In the genomic region with DNA sequence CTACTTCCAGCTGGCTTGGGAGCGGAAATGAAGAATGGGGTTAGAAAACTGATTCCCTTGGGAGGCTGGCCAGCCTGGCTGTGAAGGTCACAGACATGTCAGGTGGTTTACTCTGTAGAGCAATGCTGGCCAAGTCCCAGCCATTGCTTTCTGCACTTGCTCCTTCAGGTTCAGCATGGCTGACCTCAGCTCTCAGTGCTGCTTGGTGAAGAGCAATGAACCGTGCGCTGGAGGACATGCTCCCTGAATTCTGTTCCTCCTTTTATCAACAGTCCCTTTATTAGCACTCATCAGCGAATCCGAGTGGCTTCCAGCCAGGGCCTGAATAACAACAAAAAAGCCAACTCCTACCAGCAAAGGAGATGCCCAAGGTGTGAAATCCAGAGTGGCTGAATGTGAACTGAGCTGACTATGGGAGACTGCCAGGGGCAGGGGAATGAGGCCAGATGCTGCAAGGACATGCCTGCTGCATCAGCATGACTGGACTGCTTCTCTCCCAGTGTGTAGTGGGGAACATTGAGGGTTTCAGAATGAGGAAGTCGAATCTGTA, we compare ENCODE assay signal across 7 mouse cellular contexts. TPM values are rescaled to one million over a fixed set of nuclear protein-coding genes. Genes with fewer than 3 reads are reported as not detected.
DNase-seq lines count a peak whose midpoint lies in the region; TF ChIP-seq lines count a peak whose summit lies in the region.

No protein-coding gene starts in this region.

- H3K4me3 ChIP-seq in midbrain, embryonic 10.5 days, result no peak overlapping the region
- H3K4me3 ChIP-seq in spleen, adult 2 months (ENCODE audit: extremely low read depth, insufficient read depth, insufficient read length), result no peak overlapping the region

- H3K9me3 ChIP-seq in midbrain, embryonic 10.5 days (replicated peaks), result no peaks in the 10 kb centered on the region

- WGBS in midbrain, embryonic 10.5 days, result 35% methylated on average over 6 of the region's 6 CpGs
- WGBS in spleen, adult 2 months, result 23% methylated on average over 6 of the region's 6 CpGs

- no peaks in the 10 kb centered on the region for H3K36me3 ChIP-seq in midbrain, embryonic 10.5 days
- no peaks in the 10 kb centered on the region for H3K36me3 ChIP-seq in spleen, adult 2 months (ENCODE audit: control insufficient read depth, insufficient read depth, low read length)

- TF ChIP-seq CTCF in spleen, adult 2 months (IDR thresholded peaks at IDR 0.05; ENCODE audit: extremely low read depth, insufficient read depth, insufficient read length, insufficient replicate concordance), result no peak

- intact Hi-C loops in heart, postnatal 36 days (cut with DNase I), result no loop called here

- peak overlapping the region; percentile 14; the same call in 1 of the 2 replicates for H3K27ac ChIP-seq in midbrain, embryonic 10.5 days (replicated peaks)
- H3K27ac ChIP-seq in spleen, adult 2 months (ENCODE audit: insufficient read depth, low read length), result peak overlapping the region; percentile 46

- no peaks in the 10 kb centered on the region for H3K27me3 ChIP-seq in midbrain, embryonic 10.5 days (ENCODE audit: low read depth, poor library complexity, severe bottlenecking)
- H3K27me3 ChIP-seq in spleen, adult 2 months (ENCODE audit: control insufficient read depth, insufficient read depth, low read length), result no peaks in the 10 kb centered on the region

- peaks cover 14% of the 10 kb centered on the region for H3K4me1 ChIP-seq in midbrain, embryonic 10.5 days
- peaks cover 9% of the 10 kb centered on the region; the same call in 1 of the 2 replicates for H3K4me1 ChIP-seq in spleen, adult 2 months (ENCODE audit: control insufficient read depth, insufficient read depth, insufficient read length)

- no peak for TF ChIP-seq POLR2A in spleen, adult 2 months (IDR thresholded peaks at IDR 0.05; ENCODE audit: low read depth, low read length)

- DNase-seq in 416B (ENCODE audit: low read depth), result peak; percentile 3
- peak; percentile 90 for DNase-seq in Muller cell, postnatal 12 days (ENCODE audit: inconsistent ontology term)
- peak; percentile 62 for DNase-seq in embryo, embryonic 10 days (ENCODE audit: low spot score)
- DNase-seq in heart, postnatal 36 days, result peak; percentile 45 to 50
- DNase-seq in layer of hippocampus, adult 8-10 months (ENCODE audit: low spot score in 2 of 2), result peak; percentile 62 to 76
- peak; percentile 39 for DNase-seq in midbrain, embryonic 10.5 days (ENCODE audit: low spot score)
- DNase-seq in spleen, adult 2 months (ENCODE audit: low read depth in 1 of 2, low spot score in 2 of 2), result peak in 1 of 2 experiments; percentile 10

RNA-seq across cellular contexts. Expression of gene Pla2g7, which starts 10.3 kb away (rescaled TPM):
- 1 to 10 TPM; 6.9 to 9.9 TPM for total RNA-seq in heart, postnatal 36 days (2021)
- total RNA-seq in layer of hippocampus, adult 8-10 months (2022), result 100 to 1,000 TPM; 106 to 115 (median 112) TPM
- polyA plus RNA-seq in midbrain, embryonic 10.5 days (2016; fragmentation: Nextera tagmentation; extraction: Ambion mirVana), result 3.8 and 4.2 TPM in 2 replicates
- polyA plus RNA-seq in spleen, adult 2 months (2012; rRNA removed), result 15.1 and 19.0 TPM in 2 replicates

RNA-seq across cellular contexts. Expression of gene Ankrd66, which starts 14.2 kb away (rescaled TPM):
- total RNA-seq in heart, postnatal 36 days (2021), result not detected
- under 1 TPM in 3 of 4 experiments, not detected in 1; 0.37 to 0.85 (median 0.84) TPM for total RNA-seq in layer of hippocampus, adult 8-10 months (2022)
- polyA plus RNA-seq in midbrain, embryonic 10.5 days (2016; fragmentation: Nextera tagmentation; extraction: Ambion mirVana), result 0.23 and 0.26 TPM in 2 replicates
- 0.06 TPM in 2 replicates for polyA plus RNA-seq in spleen, adult 2 months (2012; rRNA removed)

RNA-seq across cellular contexts. Expression of gene Mep1a, which starts 55.0 kb away (rescaled TPM):
- not detected for total RNA-seq in heart, postnatal 36 days (2021)
- total RNA-seq in layer of hippocampus, adult 8-10 months (2022), result not detected
- polyA plus RNA-seq in midbrain, embryonic 10.5 days (2016; fragmentation: Nextera tagmentation; extraction: Ambion mirVana), result not detected in 2 replicates
- 0.05 TPM in 1 of 2 replicates, not detected in the other for polyA plus RNA-seq in spleen, adult 2 months (2012; rRNA removed)

Comparison
In these comparisons a context has a peak if more than half of its experiments do, and no peak if none do; other contexts are left out.
1. RNA of gene Pla2g7, which starts 10.3 kb away (total RNA-seq): 106 to 115 TPM in layer of hippocampus, adult 8-10 months; 6.9 to 9.9 TPM in heart, postnatal 36 days; every median in the first group is over 4 times any median in the second.